Mouse (Mus musculus) right cerebral cortex, postnatal 10 days (tissue): ENCODE results near the gene Ncan.
A peak's percentile ranks its signal among the peaks of the same experiment; 100 is the strongest.
"Not testable (repeated sequence)": the region's sequence is repeated elsewhere in the genome, so short reads cannot be mapped to it uniquely, and the experiment has no call there.

Source experiments
- DNase-seq, 2 experiments: peaks; one replicate each; pipeline ENCODE4 v3.0.0; 2021; ENCODE audit warnings: low spot score in 2 of 2

Gene Ncan

GRCm38 (mm10) chr8:70084191-70085065 is 36.2 kb downstream of the Ncan start:
- DNase-seq, result peak in 1 of 2 experiments; percentile 43

GRCm38 (mm10) chr8:70083285-70083684 is 37.4 kb downstream of the Ncan start, which contains the start of gene Hapln4:
TSS of gene Hapln4 (plus strand) at chr8:70083457.
- peak in 1 of 2 experiments; percentile 58 for DNase-seq

- no peak for DNase-seq
Measured at GRCm38 (mm10) chr8:70081976-70082375, 38.7 kb downstream of the Ncan start.

GRCm38 (mm10) chr8:70073682-70074081 is 47.0 kb downstream of the Ncan start:
- no peak for DNase-seq

- no peak for DNase-seq
Measured at GRCm38 (mm10) chr8:70073120-70073519, 47.6 kb downstream of the Ncan start.

GRCm38 (mm10) chr8:70072441-70073069 is 48.1 kb downstream of the Ncan start, which contains the start of gene Tm6sf2:
TSS of gene Tm6sf2 (plus strand) at chr8:70072924.
- DNase-seq, result peak; percentile 67 to 70

- DNase-seq, result no peak
Measured at GRCm38 (mm10) chr8:70071836-70072440, 48.7 kb downstream of the Ncan start.

GRCm38 (mm10) chr8:70057721-70058120 is 63.0 kb downstream of the Ncan start:
- no peak for DNase-seq

GRCm38 (mm10) chr8:70050434-70050833 is 70.2 kb downstream of the Ncan start:
- DNase-seq, result not testable (repeated sequence)

GRCm38 (mm10) chr8:70049662-70050061 is 71.0 kb downstream of the Ncan start:
- no peak for DNase-seq

- DNase-seq, result no peak
Measured at GRCm38 (mm10) chr8:70043996-70044395, 76.7 kb downstream of the Ncan start.
